Mouse (Mus musculus) forebrain, embryonic 14.5 days (tissue): ENCODE data around the gene Vmn1r197. TPM values are rescaled to one million over a fixed set of nuclear protein-coding genes. Genes with fewer than 3 reads are reported as not detected.
"Not testable (repeated sequence)": the region's sequence is repeated elsewhere in the genome, so short reads cannot be mapped to it uniquely, and the experiment has no call there.

ENCODE experiments used
- ATAC-seq: fragments of 200-750 bp; cut with Nextera tagmentation; 2 replicates; pipeline ENCODE4 v1.8.0; 2017; ENCODE audit warnings: mild to moderate bottlenecking, moderate library complexity
- DNase-seq: peaks from one replicate; pipeline ENCODE4 v3.0.0-alpha.2; 2015; ENCODE audit warnings: low spot score
- H3K27ac ChIP-seq: fragments of 300-500 bp; sonication (generic); 2 replicates; pipeline ENCODE4 v1.5.1; 2014; ENCODE audit warnings: low read depth, mild to moderate bottlenecking, control low read depth, low read length, moderate library complexity
- H3K27me3 ChIP-seq: fragments of 300-500 bp; sonication (generic); replicated peaks from 2 replicates; pipeline ENCODE4 v1.6.1; 2014; ENCODE audit warnings: low read length, control low read depth, mixed read lengths; ENCODE audit not compliant: control insufficient read depth, insufficient read depth
- H3K36me3 ChIP-seq: fragments of 300-500 bp; sonication (generic); 2 replicates; pipeline ENCODE4 v1.6.1; 2014; ENCODE audit warnings: low read length, control low read depth; ENCODE audit not compliant: control insufficient read depth, insufficient read depth
- H3K4me1 ChIP-seq: fragments of 300-500 bp; sonication (generic); 2 replicates; pipeline ENCODE4 v1.6.1; 2014; ENCODE audit warnings: antibody characterized with exemption, low read length, control low read depth; ENCODE audit not compliant: control insufficient read depth, insufficient read depth
- H3K4me2 ChIP-seq: fragments of 300-500 bp; sonication (generic); 2 replicates; pipeline ENCODE4 v1.6.1; 2014; ENCODE audit warnings: mild to moderate bottlenecking, control low read depth, low read length
- H3K4me3 ChIP-seq: fragments of 300-500 bp; sonication (generic); 2 replicates; pipeline ENCODE4 v1.5.1; 2014; ENCODE audit warnings: low read depth, low read length, control low read depth
- H3K9ac ChIP-seq: fragments of 300-500 bp; sonication (generic); 2 replicates; pipeline ENCODE4 v1.6.1; 2014; ENCODE audit warnings: mild to moderate bottlenecking, low read length, control low read depth, moderate library complexity
- H3K9me3 ChIP-seq: fragments of 300-500 bp; sonication (generic); replicated peaks from 2 replicates; pipeline ENCODE4 v1.6.1; 2016; ENCODE audit warnings: low read length, control low read depth, mixed read lengths; ENCODE audit not compliant: control insufficient read depth
- WGBS: fragments of 180-500 bp; shearing (Covaris S2); extraction: QIAGEN DNeasy Blood & Tissue Kit; methylation state at CpG from one replicate; pipeline ENCODE4 v1.1.7; 2014; 5-methylcytosine and 5-hydroxymethylcytosine counted together
- polyA plus RNA-seq: library from polyadenylated mRNA; unstranded; fragments of >200 nt; fragmentation: Nextera tagmentation; extraction: Ambion mirVana; gene quantifications from 2 replicates; pipeline ENCODE4 v1.2.1, GENCODE M21; 2014

The Vmn1r197 gene
- polyA plus RNA-seq, 1 experiment from 2014 or later: not detected

- H3K4me3 ChIP-seq: no peak within 1 kb of the TSS
- H3K36me3 ChIP-seq: no peaks in the 10 kb centered on the region
- 65% methylated on average over 1 of the region's 1 CpGs for WGBS
- ATAC-seq (no peak), DNase-seq (no peak)
- no peak within 1 kb of the TSS for H3K9ac ChIP-seq
- H3K9me3 ChIP-seq: no peaks in the 10 kb centered on the region
- no peaks in the 10 kb centered on the region for H3K4me1 ChIP-seq
- no peaks in the 10 kb centered on the region for H3K27me3 ChIP-seq
- H3K4me2 ChIP-seq: no peak within 1 kb of the TSS
- H3K27ac ChIP-seq: no peak within 1 kb of the TSS
Observed at GRCm38 (mm10) chr13:22350064-22350463, 25.7 kb downstream of the Vmn1r197 start, which contains the start of gene Vmn1r198. TSS of gene Vmn1r198 (plus strand) at chr13:22350364.

GRCm38 (mm10) chr13:22350813-22351212 is 26.4 kb downstream of the Vmn1r197 start:
- WGBS: 88% methylated on average over 1 of the region's 1 CpGs
- H3K27me3 ChIP-seq: no peaks in the 10 kb centered on the region

GRCm38 (mm10) chr13:22379518-22379917 is 55.1 kb downstream of the Vmn1r197 start, which contains the start of gene Vmn1r199:
TSS of gene Vmn1r199 (plus strand) at chr13:22379818.
- DNase-seq: no peak
- no peak within 1 kb of the TSS for H3K4me2 ChIP-seq
- 73% methylated on average over 2 of the region's 2 CpGs for WGBS
- H3K9me3 ChIP-seq: no peaks in the 10 kb centered on the region
- H3K4me3 ChIP-seq: no peak within 1 kb of the TSS
- H3K36me3 ChIP-seq: no peaks in the 10 kb centered on the region
- H3K27me3 ChIP-seq: no peaks in the 10 kb centered on the region
- no peak for ATAC-seq
- no peaks in the 10 kb centered on the region for H3K4me1 ChIP-seq
- no peak within 1 kb of the TSS for H3K27ac ChIP-seq
- no peak within 1 kb of the TSS for H3K9ac ChIP-seq

More at GRCm38 (mm10) chr13:22350813-22351212, 26.4 kb downstream of the Vmn1r197 start:
- Histone ChIP-seq H3K27ac (no peak overlapping the region), H3K4me2 (no peak overlapping the region), H3K4me1 (no peaks in the 10 kb centered on the region), H3K9me3 (no peaks in the 10 kb centered on the region), H3K36me3 (no peaks in the 10 kb centered on the region), H3K9ac (no peak overlapping the region), H3K4me3 (no peak overlapping the region)
- ATAC-seq (no peak), DNase-seq (no peak)

GRCm38 (mm10) chr13:22381128-22381527 is 56.7 kb downstream of the Vmn1r197 start:
- not testable (repeated sequence) for ATAC-seq

More at GRCm38 (mm10) chr13:22381128-22381527, 56.7 kb downstream of the Vmn1r197 start:
- not testable (repeated sequence) for H3K36me3 ChIP-seq, DNase-seq, H3K4me1 ChIP-seq, H3K4me2 ChIP-seq, H3K9ac ChIP-seq, H3K27me3 ChIP-seq, H3K4me3 ChIP-seq, H3K27ac ChIP-seq, H3K9me3 ChIP-seq
- 82% methylated on average over 3 of the region's 3 CpGs for WGBS

Other genes starting within 250 kb of the Vmn1r197 start
- not detected in 2 replicates for gene Vmn1r188, start 240.1 kb upstream of the Vmn1r197 start, polyA plus RNA-seq
- not detected in 2 replicates for gene Vmn1r189, start 218.8 kb upstream of the Vmn1r197 start, polyA plus RNA-seq
- not detected in 2 replicates for gene Vmn1r191, start 140.6 kb upstream of the Vmn1r197 start, polyA plus RNA-seq
- gene Vmn1r192, start 133.4 kb upstream of the Vmn1r197 start, polyA plus RNA-seq: not detected in 2 replicates
- not detected in 2 replicates for gene Vmn1r193, start 101.4 kb upstream of the Vmn1r197 start, polyA plus RNA-seq
- gene Vmn1r194, start 80.4 kb upstream of the Vmn1r197 start, polyA plus RNA-seq: not detected in 2 replicates
- gene Vmn1r195, start 54.1 kb upstream of the Vmn1r197 start, polyA plus RNA-seq: not detected in 2 replicates
- gene Vmn1r196, start 34.7 kb upstream of the Vmn1r197 start, polyA plus RNA-seq: not detected in 2 replicates
- gene Vmn1r198, start 25.8 kb downstream of the Vmn1r197 start, polyA plus RNA-seq: not detected in 2 replicates
- not detected in 2 replicates for gene Vmn1r199, start 55.2 kb downstream of the Vmn1r197 start, polyA plus RNA-seq
- gene Vmn1r200, start 65.8 kb downstream of the Vmn1r197 start, polyA plus RNA-seq: not detected in 2 replicates
- not detected in 2 replicates for gene Vmn1r201, start 147.3 kb downstream of the Vmn1r197 start, polyA plus RNA-seq
- gene Vmn1r202, start 180.8 kb downstream of the Vmn1r197 start, polyA plus RNA-seq: 0.03 TPM in 1 of 2 replicates, not detected in the other
- gene Vmn1r203, start 193.5 kb downstream of the Vmn1r197 start, polyA plus RNA-seq: not detected in 2 replicates
- gene Vmn1r204, start 228.6 kb downstream of the Vmn1r197 start, polyA plus RNA-seq: not detected in 2 replicates